Mouse (Mus musculus) urinary bladder, postnatal 4 days (tissue): ENCODE data around the gene Itpkb.

Source experiments
- DNase-seq, 2 experiments: peaks; one replicate each; pipeline ENCODE4 v3.0.0; 2021 to 2022; ENCODE audit warnings: low spot score in 2 of 2

Gene Itpkb

DNA sequence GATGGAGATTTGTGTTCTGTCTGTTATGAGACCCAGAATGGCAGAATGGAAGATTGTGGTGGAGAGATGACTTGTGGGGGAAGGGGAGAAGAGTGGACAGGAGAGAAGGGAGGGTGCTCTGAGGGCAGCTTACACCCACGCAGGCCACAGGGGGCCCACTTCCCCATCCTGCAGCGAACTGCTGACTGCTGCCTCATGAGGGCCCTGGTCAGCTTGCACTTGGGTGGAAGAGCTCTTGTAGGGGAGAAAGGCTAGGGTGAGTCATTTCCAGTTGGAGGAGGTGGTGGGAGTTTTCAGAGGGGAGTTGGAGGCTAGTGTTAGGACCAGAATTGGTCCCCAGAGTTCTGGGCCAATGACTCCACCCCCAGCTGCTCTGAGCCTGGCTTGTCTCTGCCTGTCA is 86.8 kb downstream of the Itpkb start:
- no peak for DNase-seq

DNA sequence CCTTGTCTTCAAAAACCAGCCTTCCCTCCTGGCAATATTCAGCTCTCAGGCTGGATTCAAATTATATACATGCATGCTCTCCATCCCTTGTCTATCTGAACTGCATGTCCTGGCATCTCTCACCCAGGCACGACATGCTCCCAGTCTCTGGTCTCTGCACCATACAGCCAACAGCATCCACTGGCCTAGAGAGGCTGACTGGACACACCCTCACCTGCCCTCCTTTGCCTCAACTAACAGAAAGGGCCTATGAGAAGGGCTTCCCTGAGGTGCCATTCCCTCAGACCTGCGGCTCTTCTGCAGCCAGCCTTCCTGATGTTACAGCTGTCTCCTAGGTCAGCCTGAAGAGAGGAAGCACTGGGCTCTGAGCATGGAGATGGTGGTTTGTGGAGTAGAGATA is 88.8 kb downstream of the Itpkb start:
- no peak for DNase-seq

DNA sequence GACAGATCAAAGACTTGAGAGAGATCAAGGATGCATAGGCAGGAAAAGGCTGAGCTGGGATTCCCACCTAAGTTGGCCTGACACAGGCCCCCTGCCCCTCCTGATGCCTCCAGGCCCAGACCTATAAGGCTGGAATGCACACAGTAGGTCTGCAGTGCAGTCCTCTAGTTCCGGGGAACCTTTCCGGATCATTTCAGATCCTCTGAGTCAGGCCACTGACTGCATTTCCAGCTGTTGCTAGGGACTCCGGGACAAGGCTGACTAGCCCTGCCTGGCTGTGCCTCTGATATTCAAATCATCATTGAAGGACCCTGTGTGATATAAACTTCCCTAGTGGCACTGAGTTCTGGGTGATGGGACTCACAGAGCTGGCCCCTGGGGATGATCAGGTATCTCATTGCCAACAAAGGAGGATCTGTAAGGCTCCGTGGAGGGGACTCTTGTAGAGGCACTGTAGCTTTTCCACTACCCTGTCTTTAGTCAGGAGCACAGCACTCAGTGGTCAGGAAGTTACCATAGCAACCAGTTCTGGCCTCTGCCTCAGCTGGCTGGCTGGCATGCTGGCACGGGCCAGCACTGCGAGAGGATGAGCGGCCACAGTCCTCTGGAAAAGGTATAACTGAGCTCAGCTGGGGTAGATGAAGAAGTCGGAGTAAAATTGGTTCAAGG is 90.3 kb downstream of the Itpkb start:
- no peak for DNase-seq

DNA sequence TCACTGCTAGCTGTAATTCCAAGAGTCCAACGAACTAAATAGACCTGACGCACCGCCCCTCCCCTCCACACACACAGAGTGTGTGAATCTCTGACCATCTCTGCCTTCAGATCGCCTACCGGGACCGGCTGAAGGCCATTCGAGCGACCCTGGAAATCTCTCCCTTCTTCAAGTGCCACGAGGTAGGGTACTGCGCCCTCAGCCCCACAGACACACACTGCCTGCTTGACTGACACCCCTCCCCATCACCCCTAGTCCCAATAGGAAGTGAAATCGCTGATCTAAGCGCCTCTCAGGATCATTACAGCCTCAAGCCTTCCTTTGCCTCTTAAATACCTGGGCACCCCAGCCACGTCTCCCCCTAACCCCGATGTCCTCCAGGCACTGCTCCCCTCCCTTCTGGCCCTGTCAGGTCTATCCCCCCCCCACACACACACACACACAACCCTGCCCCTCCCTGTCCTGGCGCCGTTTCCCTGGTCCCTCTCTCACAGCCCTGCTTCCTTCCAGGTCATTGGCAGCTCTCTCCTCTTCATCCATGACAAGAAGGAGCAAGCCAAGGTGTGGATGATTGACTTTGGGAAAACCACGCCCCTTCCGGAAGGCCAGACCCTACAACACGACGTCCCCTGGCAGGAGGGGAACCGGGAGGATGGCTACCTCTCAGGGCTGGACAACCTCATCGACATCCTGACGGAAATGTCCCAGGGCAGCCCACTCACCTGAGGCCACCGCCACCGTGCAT is 91.1 kb downstream of the Itpkb start:
- no peak for DNase-seq

GRCm38 (mm10) chr1:180422076-180422828 is 92.0 kb downstream of the Itpkb start:
- peak; percentile 64 to 80 for DNase-seq

GRCm38 (mm10) chr1:180423008-180423639 is 92.8 kb downstream of the Itpkb start:
- no peak for DNase-seq

GRCm38 (mm10) chr1:180423931-180424330 is 93.6 kb downstream of the Itpkb start:
- no peak for DNase-seq

DNA sequence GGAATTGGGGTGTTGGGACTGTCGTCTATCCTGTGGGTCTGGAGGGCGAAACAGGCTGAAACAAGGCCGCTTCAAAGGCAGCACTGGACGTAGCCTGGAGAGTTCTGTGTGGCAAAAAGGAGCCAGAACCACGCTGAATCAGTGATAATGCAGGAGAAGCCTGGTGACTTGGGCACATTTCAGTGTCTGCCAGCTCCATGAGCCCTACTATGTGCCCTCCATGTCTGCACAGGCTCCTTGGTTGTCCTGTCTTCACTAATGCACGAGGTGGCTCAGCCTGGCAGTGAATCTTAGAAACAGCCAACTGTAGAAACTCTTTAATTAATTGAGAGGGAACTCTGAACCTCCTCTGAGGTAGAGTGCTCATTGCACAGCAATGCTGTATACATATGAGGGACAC is 96.1 kb downstream of the Itpkb start:
- DNase-seq = no peak

DNA sequence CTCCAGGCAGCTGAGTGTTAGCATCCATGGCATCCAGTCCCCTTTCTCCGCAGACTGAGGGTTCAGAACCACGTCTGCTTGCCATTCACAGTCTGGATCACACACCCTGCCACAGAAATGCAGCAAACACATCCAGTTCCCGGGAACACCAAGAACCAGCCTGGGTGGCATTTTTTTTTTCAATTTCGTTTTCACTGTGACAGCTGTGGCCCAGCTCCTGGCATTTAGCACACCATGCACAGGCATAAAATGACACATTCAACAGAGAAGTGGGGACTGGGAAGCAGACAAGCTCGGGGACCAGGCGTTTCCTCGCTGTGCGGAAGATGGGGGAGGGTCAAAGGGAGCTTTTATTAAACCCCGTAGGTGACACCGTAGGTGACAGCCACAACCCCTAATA is 97.4 kb downstream of the Itpkb start:
- no peak for DNase-seq

GRCm38 (mm10) chr1:180428101-180428712 is 97.9 kb downstream of the Itpkb start:
- DNase-seq = peak in 1 of 2 experiments; percentile 49

- no peak for DNase-seq
Observed at GRCm38 (mm10) chr1:180428871-180429270, 98.6 kb downstream of the Itpkb start.

DNA sequence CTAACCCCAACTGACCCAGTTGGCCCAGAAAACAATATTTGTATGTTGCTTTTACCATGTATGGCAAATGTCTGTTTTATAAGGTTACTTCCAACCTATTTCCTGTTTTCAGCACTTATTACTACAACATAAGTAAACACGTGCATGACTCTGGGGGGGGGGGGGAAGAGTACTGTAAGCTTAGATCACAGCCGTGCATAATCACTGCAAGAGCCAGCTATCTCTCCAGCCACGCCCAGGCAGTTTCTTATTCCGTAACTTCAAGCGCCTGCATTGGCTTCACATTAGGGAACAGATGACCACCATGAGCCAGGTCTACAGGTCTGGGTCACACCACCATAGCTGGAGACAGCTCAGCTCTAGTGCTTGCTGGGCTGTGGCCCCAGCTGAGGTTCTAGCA is 99.5 kb downstream of the Itpkb start:
- no peak for DNase-seq

- no peak for DNase-seq
Observed at GRCm38 (mm10) chr1:180431833-180432232, 101.5 kb downstream of the Itpkb start.

- no peak for DNase-seq
Observed at GRCm38 (mm10) chr1:180433098-180433538, 102.8 kb downstream of the Itpkb start.

GRCm38 (mm10) chr1:180433796-180434566 is 103.7 kb downstream of the Itpkb start:
- DNase-seq = peak in 1 of 2 experiments; percentile 43

DNA sequence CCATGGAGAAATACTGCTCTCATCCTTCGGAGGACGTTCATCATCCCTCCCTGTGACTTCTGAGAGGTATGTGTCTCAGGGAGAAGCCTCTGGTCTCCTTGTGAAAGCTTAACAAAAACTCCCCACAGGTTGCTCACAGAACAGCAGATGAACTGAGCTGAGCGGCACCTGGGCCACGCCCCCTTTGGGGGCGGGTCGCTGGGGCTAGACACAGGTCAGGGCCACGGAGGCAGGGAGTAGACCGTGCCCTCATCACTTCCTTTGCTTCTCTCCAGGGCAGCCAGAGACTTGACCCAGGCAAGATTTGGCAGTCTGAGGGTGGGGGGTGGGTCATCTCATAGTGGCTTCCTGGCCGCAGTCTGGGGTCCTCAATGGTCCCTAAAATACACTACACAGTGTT is 104.6 kb downstream of the Itpkb start:
- no peak for DNase-seq

DNA sequence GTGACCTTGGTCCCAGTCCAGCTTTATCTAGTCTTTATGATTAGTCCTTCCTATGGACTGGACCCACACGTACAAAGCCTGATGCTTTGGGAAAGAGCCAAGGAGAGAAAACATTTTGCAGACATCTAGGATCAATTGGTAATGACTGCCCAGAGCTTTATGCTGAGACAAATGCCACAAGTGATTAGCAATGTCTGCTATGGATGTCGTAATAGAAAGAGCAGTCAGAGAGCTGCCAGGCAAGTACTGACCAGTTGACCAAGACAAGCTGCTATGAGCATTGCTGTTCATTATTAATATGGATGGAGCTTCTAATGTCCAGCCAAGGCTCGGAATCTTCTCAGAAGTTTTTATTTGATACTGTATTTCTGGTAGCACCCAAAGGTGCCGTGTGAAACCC is 109.2 kb downstream of the Itpkb start:
- no peak for DNase-seq

- DNase-seq = no peak
Observed at GRCm38 (mm10) chr1:180444411-180444810, 114.1 kb downstream of the Itpkb start.

- DNase-seq = no peak
Observed at GRCm38 (mm10) chr1:180449641-180450040, 119.4 kb downstream of the Itpkb start.

GRCm38 (mm10) chr1:180458274-180458673 is 128.0 kb downstream of the Itpkb start:
- DNase-seq = no peak

GRCm38 (mm10) chr1:180458680-180459079 is 128.4 kb downstream of the Itpkb start:
- DNase-seq = no peak
